Mouse (Mus musculus): ENCODE data around the gene Sh3tc1. TPM values are rescaled to one million over a fixed set of nuclear protein-coding genes. Genes with fewer than 3 reads are reported as not detected.

The Sh3tc1 gene
- polyA plus RNA-seq, 1 experiment = 5.2 TPM

DNA sequence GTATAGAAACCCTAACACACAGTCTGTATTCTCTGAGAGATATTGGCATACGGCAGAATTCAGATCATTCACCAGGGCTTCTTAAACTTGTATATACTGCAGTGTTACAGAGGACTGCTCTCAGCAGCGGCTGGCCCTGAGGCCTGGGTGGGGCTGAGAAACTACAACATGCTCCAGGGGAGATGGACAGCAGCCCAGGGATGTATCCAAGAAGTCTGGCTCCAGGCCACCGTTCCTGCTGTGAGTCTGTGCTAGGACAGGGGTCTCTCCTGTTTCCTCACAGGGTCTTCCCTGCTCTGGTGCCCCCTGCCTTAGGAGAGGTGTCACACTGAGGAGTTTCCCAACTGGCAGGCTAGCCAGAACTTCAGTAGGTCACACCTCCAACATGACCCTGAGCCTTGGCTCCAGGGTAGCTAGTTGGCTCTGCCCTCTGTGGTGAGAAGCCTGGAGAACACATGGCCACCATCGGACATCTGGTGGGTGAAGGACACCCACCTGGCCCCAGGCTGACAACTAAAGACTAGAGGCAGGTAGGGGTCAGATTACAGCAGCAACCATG lies 37.1 kb downstream of the Sh3tc1 start:
- H3K27me3 ChIP-seq (ENCODE audit: control insufficient read depth, insufficient read depth, low read length) = no peaks in the 10 kb centered on the region
- TF ChIP-seq CTCF (IDR thresholded peaks at IDR 0.05; ENCODE audit: borderline replicate concordance, control insufficient read depth, extremely low read depth, insufficient read depth, low read length, poor library complexity) (no peak), POLR2A (IDR thresholded peaks at IDR 0.05; ENCODE audit: control insufficient read depth, extremely low read depth, insufficient read depth, low read length, poor library complexity) (no peak)
- no peak overlapping the region for H3K27ac ChIP-seq (ENCODE audit: control insufficient read depth, insufficient read depth, low read length)
- no peak for DNase-seq
- H3K36me3 ChIP-seq (ENCODE audit: control insufficient read depth, insufficient read depth, low read length) = no peaks in the 10 kb centered on the region
- H3K4me1 ChIP-seq (replicated peaks; ENCODE audit: control insufficient read depth, insufficient read depth, low read length) = no peaks in the 10 kb centered on the region
- no peak overlapping the region for H3K4me3 ChIP-seq (ENCODE audit: control insufficient read depth, insufficient read depth, low read length)
- WGBS = 94% methylated on average over 4 of the region's 4 CpGs

DNA sequence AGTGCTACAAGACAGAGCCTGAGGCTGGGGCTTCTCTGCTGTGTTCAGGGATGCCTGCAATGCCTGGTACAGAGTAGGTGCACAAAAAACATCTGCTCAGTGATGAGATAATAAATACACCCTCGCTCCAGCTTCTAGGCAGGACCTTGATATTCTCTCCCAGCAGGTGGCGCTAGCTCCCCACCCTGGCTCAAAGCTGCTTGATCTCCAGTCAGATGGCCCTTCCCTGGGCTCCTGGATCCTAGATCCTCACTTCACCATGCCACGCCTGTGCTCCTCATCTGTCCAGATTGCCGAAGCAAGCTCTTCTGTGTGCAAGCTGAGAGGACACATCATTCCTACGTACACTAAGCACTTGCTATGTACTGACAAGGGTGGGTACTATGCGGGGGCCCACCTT lies 38.7 kb downstream of the Sh3tc1 start:
- Histone ChIP-seq H3K27ac (ENCODE audit: control insufficient read depth, insufficient read depth, low read length) (no peak overlapping the region), H3K36me3 (ENCODE audit: control insufficient read depth, insufficient read depth, low read length) (no peaks in the 10 kb centered on the region), H3K4me3 (ENCODE audit: control insufficient read depth, insufficient read depth, low read length) (no peak overlapping the region), H3K4me1 (replicated peaks; ENCODE audit: control insufficient read depth, insufficient read depth, low read length) (no peaks in the 10 kb centered on the region), H3K27me3 (ENCODE audit: control insufficient read depth, insufficient read depth, low read length) (no peaks in the 10 kb centered on the region)
- TF ChIP-seq CTCF (IDR thresholded peaks at IDR 0.05; ENCODE audit: borderline replicate concordance, control insufficient read depth, extremely low read depth, insufficient read depth, low read length, poor library complexity) (peak; percentile 62; the same call in 1 of the 2 replicates), POLR2A (IDR thresholded peaks at IDR 0.05; ENCODE audit: control insufficient read depth, extremely low read depth, insufficient read depth, low read length, poor library complexity) (no peak)
- WGBS = 65% methylated on average over 6 of the region's 6 CpGs
- DNase-seq = peak; percentile 48

DNA sequence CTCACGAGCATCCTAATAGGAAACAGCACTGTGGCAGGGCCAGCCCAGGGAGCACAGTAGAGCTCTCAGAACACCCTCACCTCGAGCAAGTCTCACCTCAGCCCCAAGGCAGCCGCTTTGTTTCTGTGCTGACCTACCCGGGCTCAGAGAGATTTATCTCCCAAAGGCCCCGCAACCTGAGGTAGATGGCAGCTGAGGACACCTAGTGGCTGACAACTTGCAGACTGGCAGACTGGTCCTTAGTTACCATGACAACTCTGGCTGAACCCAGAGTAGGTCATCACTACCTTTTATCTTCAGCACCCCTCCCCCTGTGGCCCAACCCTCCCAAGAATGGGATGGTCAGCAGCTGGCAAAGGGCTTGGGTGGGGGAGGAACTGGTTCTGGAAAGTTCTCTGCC lies 44.0 kb downstream of the Sh3tc1 start:
- no peak overlapping the region for H3K27ac ChIP-seq (ENCODE audit: control insufficient read depth, insufficient read depth, low read length)
- no peak overlapping the region for H3K4me3 ChIP-seq (ENCODE audit: control insufficient read depth, insufficient read depth, low read length)
- 46% methylated on average over 5 of the region's 5 CpGs for WGBS
- H3K27me3 ChIP-seq (ENCODE audit: control insufficient read depth, insufficient read depth, low read length) = no peaks in the 10 kb centered on the region
- DNase-seq = no peak
- H3K36me3 ChIP-seq (ENCODE audit: control insufficient read depth, insufficient read depth, low read length) = no peaks in the 10 kb centered on the region
- no peaks in the 10 kb centered on the region for H3K4me1 ChIP-seq (replicated peaks; ENCODE audit: control insufficient read depth, insufficient read depth, low read length)
- TF ChIP-seq POLR2A (IDR thresholded peaks at IDR 0.05; ENCODE audit: control insufficient read depth, extremely low read depth, insufficient read depth, low read length, poor library complexity) = no peak
- no peak for TF ChIP-seq CTCF (IDR thresholded peaks at IDR 0.05; ENCODE audit: borderline replicate concordance, control insufficient read depth, extremely low read depth, insufficient read depth, low read length, poor library complexity)

DNA sequence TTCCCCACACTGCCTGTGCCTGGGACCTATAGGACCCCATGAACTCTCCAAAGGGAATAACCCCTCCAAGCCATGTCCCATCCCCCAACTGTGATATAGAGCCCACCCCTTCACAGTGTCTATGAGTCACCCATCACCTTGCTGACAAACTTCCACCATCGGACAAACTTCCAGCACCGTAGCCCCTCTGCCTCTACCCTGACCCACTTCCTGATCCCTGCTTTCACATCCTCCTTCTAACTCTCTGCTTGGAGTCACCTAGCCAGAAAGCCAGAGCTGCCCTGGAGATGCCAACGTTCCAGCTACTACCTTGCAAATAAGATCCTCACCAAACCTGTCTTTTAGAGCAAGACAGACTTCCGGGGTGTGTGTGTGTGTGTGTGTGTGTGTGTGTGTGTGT lies 46.1 kb downstream of the Sh3tc1 start:
- no peaks in the 10 kb centered on the region for H3K4me1 ChIP-seq (replicated peaks; ENCODE audit: control insufficient read depth, insufficient read depth, low read length)
- no peak for TF ChIP-seq CTCF (IDR thresholded peaks at IDR 0.05; ENCODE audit: borderline replicate concordance, control insufficient read depth, extremely low read depth, insufficient read depth, low read length, poor library complexity)
- no peak for TF ChIP-seq POLR2A (IDR thresholded peaks at IDR 0.05; ENCODE audit: control insufficient read depth, extremely low read depth, insufficient read depth, low read length, poor library complexity)
- no peaks in the 10 kb centered on the region for H3K27me3 ChIP-seq (ENCODE audit: control insufficient read depth, insufficient read depth, low read length)
- H3K27ac ChIP-seq (ENCODE audit: control insufficient read depth, insufficient read depth, low read length) = no peak overlapping the region
- DNase-seq = no peak
- H3K4me3 ChIP-seq (ENCODE audit: control insufficient read depth, insufficient read depth, low read length) = no peak overlapping the region
- WGBS = 38% methylated on average over 4 of the region's 4 CpGs
- no peaks in the 10 kb centered on the region for H3K36me3 ChIP-seq (ENCODE audit: control insufficient read depth, insufficient read depth, low read length)

DNA sequence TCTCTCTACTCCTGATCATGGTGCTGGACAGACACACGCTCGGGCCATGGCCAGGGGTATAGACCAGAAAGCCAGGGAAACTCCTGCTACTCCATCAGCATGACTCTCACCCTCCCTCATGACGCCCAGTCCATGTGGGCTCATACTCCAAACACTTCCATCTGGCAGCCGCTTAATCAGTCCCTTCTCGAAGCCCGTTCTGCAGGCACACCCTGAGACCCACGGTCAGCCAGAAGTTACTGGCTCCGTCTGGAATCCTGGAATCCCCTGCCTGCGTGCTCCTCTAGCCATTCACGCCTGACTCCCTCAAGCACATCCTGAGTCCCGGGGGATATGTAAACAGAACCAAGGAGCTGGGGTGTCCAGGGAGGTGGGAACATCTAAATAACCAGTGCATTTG lies 48.5 kb downstream of the Sh3tc1 start:
- Histone ChIP-seq H3K4me1 (replicated peaks; ENCODE audit: control insufficient read depth, insufficient read depth, low read length) (no peaks in the 10 kb centered on the region), H3K27me3 (ENCODE audit: control insufficient read depth, insufficient read depth, low read length) (no peaks in the 10 kb centered on the region), H3K36me3 (ENCODE audit: control insufficient read depth, insufficient read depth, low read length) (no peaks in the 10 kb centered on the region), H3K27ac (ENCODE audit: control insufficient read depth, insufficient read depth, low read length) (no peak overlapping the region), H3K4me3 (ENCODE audit: control insufficient read depth, insufficient read depth, low read length) (no peak overlapping the region)
- TF ChIP-seq POLR2A (IDR thresholded peaks at IDR 0.05; ENCODE audit: control insufficient read depth, extremely low read depth, insufficient read depth, low read length, poor library complexity) (no peak), CTCF (IDR thresholded peaks at IDR 0.05; ENCODE audit: borderline replicate concordance, control insufficient read depth, extremely low read depth, insufficient read depth, low read length, poor library complexity) (no peak)
- no peak for DNase-seq
- 96% methylated on average over 11 of the region's 11 CpGs for WGBS

DNA sequence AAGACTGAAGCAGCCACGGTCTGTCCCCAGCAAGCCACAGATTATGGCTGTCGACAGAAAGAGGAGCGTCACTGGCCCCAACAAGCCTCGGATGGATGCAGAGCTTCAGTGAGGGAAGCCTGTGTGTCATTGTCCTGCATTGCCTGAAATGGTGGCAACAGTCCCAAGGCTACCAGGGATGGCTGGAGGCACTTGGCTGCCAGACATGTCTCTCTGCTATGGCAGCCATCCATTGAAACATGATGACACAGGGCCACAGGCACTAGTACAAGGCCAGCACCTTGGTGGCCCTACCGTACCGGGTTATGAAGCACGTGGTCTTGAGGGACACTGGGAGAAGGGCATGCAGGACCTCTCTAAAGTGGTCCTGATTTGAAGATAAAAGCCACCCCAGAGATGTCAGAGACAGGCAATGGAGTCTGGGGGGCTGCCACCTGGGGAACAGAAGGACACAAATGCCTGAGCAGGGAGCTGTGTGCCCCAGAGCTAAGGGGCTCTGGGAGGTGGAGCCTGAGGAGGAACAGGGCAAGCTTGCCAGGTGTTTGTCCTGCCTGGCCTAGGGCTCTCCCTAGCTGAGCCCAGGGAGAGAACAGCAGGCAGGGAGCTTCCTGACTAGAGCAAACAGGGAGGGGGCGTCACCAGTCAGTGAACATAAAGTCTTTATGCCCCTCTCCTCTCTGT lies 49.2 kb downstream of the Sh3tc1 start:
- Histone ChIP-seq H3K27me3 (ENCODE audit: control insufficient read depth, insufficient read depth, low read length) (no peaks in the 10 kb centered on the region), H3K4me1 (replicated peaks; ENCODE audit: control insufficient read depth, insufficient read depth, low read length) (no peaks in the 10 kb centered on the region), H3K4me3 (ENCODE audit: control insufficient read depth, insufficient read depth, low read length) (no peak overlapping the region), H3K36me3 (ENCODE audit: control insufficient read depth, insufficient read depth, low read length) (no peaks in the 10 kb centered on the region), H3K27ac (ENCODE audit: control insufficient read depth, insufficient read depth, low read length) (no peak overlapping the region)
- TF ChIP-seq CTCF (IDR thresholded peaks at IDR 0.05; ENCODE audit: borderline replicate concordance, control insufficient read depth, extremely low read depth, insufficient read depth, low read length, poor library complexity) (no peak), POLR2A (IDR thresholded peaks at IDR 0.05; ENCODE audit: control insufficient read depth, extremely low read depth, insufficient read depth, low read length, poor library complexity) (no peak)
- no peak for DNase-seq
- 88% methylated on average over 8 of the region's 8 CpGs for WGBS
